Mouse (Mus musculus) stomach, postnatal 0 days (tissue): ENCODE measurements around the gene Gm10065.
"Not testable (repeated sequence)": the region's sequence is repeated elsewhere in the genome, so short reads cannot be mapped to it uniquely, and the experiment has no call there.

Experiments used
- CTCF ChIP-seq: IDR thresholded peaks from 2 replicates; pipeline ENCODE4 v1.5.1; 2016; ENCODE audit warnings: antibody characterized with exemption, low read depth, mild to moderate bottlenecking, moderate library complexity
- EP300 ChIP-seq: optimal IDR thresholded peaks from 2 replicates; pipeline ENCODE3; 2016; ENCODE audit warnings: antibody characterized with exemption

GRCm38 (mm10) chr13:21462516-21462915, 16.7 kb downstream of the Gm10065 start:
- not testable (repeated sequence) for TF ChIP-seq CTCF, EP300
